Comparison of ENCODE assay signal across 12 mouse cellular contexts in genomic region chr5:36385062-36385461, GRCm38 (mm10). TPM values are rescaled to one million over a fixed set of nuclear protein-coding genes. Genes with fewer than 3 reads are reported as not detected.
DNase-seq lines count a peak whose midpoint lies in the region; ATAC-seq and TF ChIP-seq lines count a peak whose summit lies in the region.
"Had no signal": no experiment of that assay in that cellular context is flagged by ENCODE, and none has a peak within 500 bp of the region (broad histone marks: within the 10 kb centered on the region; RNA-seq: fewer than 3 reads in every experiment).

No protein-coding gene starts in this region.

- TF ChIP-seq CTCF in kidney, postnatal 0 days (IDR thresholded peaks at IDR 0.05; ENCODE audit: low read depth): no peak

- 10% methylated on average over 5 of the region's 5 CpGs for WGBS in kidney, postnatal 0 days
- WGBS in heart, embryonic 10.5 days: 4% methylated on average over 5 of the region's 5 CpGs
- WGBS in limb, embryonic 12.5 days: 3% methylated on average over 5 of the region's 5 CpGs
- 52% methylated on average over 5 of the region's 5 CpGs for WGBS in forebrain, embryonic 16.5 days

- H3K4me1 ChIP-seq in kidney, postnatal 0 days (replicated peaks; ENCODE audit: insufficient read depth, low read length): peaks cover 12% of the 10 kb centered on the region
- peaks cover 86% of the 10 kb centered on the region for H3K4me1 ChIP-seq in heart, embryonic 10.5 days
- H3K4me1 ChIP-seq in limb, embryonic 12.5 days (replicated peaks): peaks cover 70% of the 10 kb centered on the region
- no peaks in the 10 kb centered on the region for H3K4me1 ChIP-seq in forebrain, embryonic 16.5 days (replicated peaks; ENCODE audit: control insufficient read depth, insufficient read depth, low read length)

- H3K9ac ChIP-seq in kidney, postnatal 0 days (ENCODE audit: low read depth, low read length): no peak overlapping the region
- H3K9ac ChIP-seq in limb, embryonic 12.5 days (replicated peaks): no peak overlapping the region
- H3K9ac ChIP-seq in forebrain, embryonic 16.5 days (replicated peaks; ENCODE audit: low read depth, low read length): no peak overlapping the region

- no peaks in the 10 kb centered on the region for H3K9me3 ChIP-seq in kidney, postnatal 0 days (replicated peaks; ENCODE audit: low read length)
- H3K9me3 ChIP-seq in heart, embryonic 10.5 days: no peaks in the 10 kb centered on the region
- H3K9me3 ChIP-seq in limb, embryonic 12.5 days: no peaks in the 10 kb centered on the region
- no peaks in the 10 kb centered on the region for H3K9me3 ChIP-seq in forebrain, embryonic 16.5 days (ENCODE audit: control insufficient read depth, low read length)

- H3K4me2 ChIP-seq in kidney, postnatal 0 days (ENCODE audit: low read length): no peak overlapping the region
- H3K4me2 ChIP-seq in limb, embryonic 12.5 days: peak overlapping the region; percentile 38
- H3K4me2 ChIP-seq in forebrain, embryonic 16.5 days (ENCODE audit: low read length): no peak overlapping the region

- no peak overlapping the region for H3K27ac ChIP-seq in kidney, postnatal 0 days
- H3K27ac ChIP-seq in heart, embryonic 10.5 days: peak overlapping the region; percentile 88
- H3K27ac ChIP-seq in limb, embryonic 12.5 days: peak overlapping the region; percentile 83
- H3K27ac ChIP-seq in forebrain, embryonic 16.5 days (ENCODE audit: low read length): no peak overlapping the region

- no peaks in the 10 kb centered on the region for H3K27me3 ChIP-seq in kidney, postnatal 0 days (ENCODE audit: insufficient read depth, low read length)
- no peaks in the 10 kb centered on the region for H3K27me3 ChIP-seq in heart, embryonic 10.5 days (ENCODE audit: insufficient read depth, poor library complexity, severe bottlenecking)
- H3K27me3 ChIP-seq in limb, embryonic 12.5 days: no peaks in the 10 kb centered on the region
- no peaks in the 10 kb centered on the region for H3K27me3 ChIP-seq in forebrain, embryonic 16.5 days (replicated peaks; ENCODE audit: control insufficient read depth, insufficient read depth, low read length)

- no peak overlapping the region for H3K4me3 ChIP-seq in kidney, postnatal 0 days (replicated peaks; ENCODE audit: low read depth, low read length)
- H3K4me3 ChIP-seq in heart, embryonic 10.5 days: peak overlapping the region; percentile 37
- H3K4me3 ChIP-seq in limb, embryonic 12.5 days (replicated peaks): no peak overlapping the region
- no peak overlapping the region for H3K4me3 ChIP-seq in forebrain, embryonic 16.5 days (replicated peaks; ENCODE audit: low read length)

- no peaks in the 10 kb centered on the region for H3K36me3 ChIP-seq in kidney, postnatal 0 days (ENCODE audit: insufficient read depth, low read length)
- H3K36me3 ChIP-seq in heart, embryonic 10.5 days: no peaks in the 10 kb centered on the region
- H3K36me3 ChIP-seq in limb, embryonic 12.5 days: no peaks in the 10 kb centered on the region
- no peaks in the 10 kb centered on the region for H3K36me3 ChIP-seq in forebrain, embryonic 16.5 days (ENCODE audit: control insufficient read depth, insufficient read depth)

- peak; percentile 85 for DNase-seq in kidney, postnatal 0 days (ENCODE audit: low spot score)
- no peak for DNase-seq in kidney, adult 9 months
- DNase-seq in heart, embryonic 10.5 days (ENCODE audit: low spot score): peak; percentile 94
- peak; percentile 71 for DNase-seq in yolk sac, embryonic 10.5 days (ENCODE audit: low spot score)
- no peak for DNase-seq in spleen, postnatal 14 days (ENCODE audit: low spot score in 2 of 2)
- no peak for DNase-seq in spleen, postnatal 10 days (ENCODE audit: low spot score in 2 of 2)
- DNase-seq: adrenal gland, adult 2 months; cerebellum, adult 8-10 months; retina, postnatal 1 day; thymus, adult 18-20 months had no signal

- no peak for ATAC-seq in kidney, postnatal 0 days (replicated peaks; ENCODE audit: low FRiP score, low read depth)
- peak; percentile 87 for ATAC-seq in limb, embryonic 12.5 days (ENCODE audit: insufficient number of reproducible peaks, insufficient read depth, low FRiP score, low TSS enrichment, low read depth)
- no peak for ATAC-seq in forebrain, embryonic 16.5 days

RNA-seq across cellular contexts. Expression of gene Sorcs2, which starts 12.9 kb away (rescaled TPM):
- polyA plus RNA-seq in kidney, postnatal 0 days (2015; fragmentation: Nextera tagmentation; extraction: Ambion mirVana): 5.1 and 5.8 TPM in 2 replicates
- polyA plus RNA-seq in heart, embryonic 10.5 days (2016; fragmentation: Nextera tagmentation; extraction: Ambion mirVana): 6.9 and 12.2 TPM in 2 replicates
- polyA plus RNA-seq in limb, embryonic 12.5 days (2016; fragmentation: Nextera tagmentation; extraction: Ambion mirVana): 16.9 and 18.1 TPM in 2 replicates
- polyA plus RNA-seq in forebrain, embryonic 16.5 days (2015; fragmentation: Nextera tagmentation; extraction: Ambion mirVana): 5.5 and 7.0 TPM in 2 replicates

Comparison
In these comparisons a context has a peak if more than half of its experiments do, and no peak if none do; other contexts are left out.
1. DNase-seq: peak in kidney, postnatal 0 days (single experiment), heart, embryonic 10.5 days (single experiment) and yolk sac, embryonic 10.5 days (single experiment); none in kidney, adult 9 months (single experiment), spleen, postnatal 14 days (0 of 2) and spleen, postnatal 10 days (0 of 2).
2. H3K27ac ChIP-seq: peak in heart, embryonic 10.5 days (single experiment) and limb, embryonic 12.5 days (single experiment); none in kidney, postnatal 0 days (single experiment) and forebrain, embryonic 16.5 days (single experiment).